Mouse (Mus musculus) hindbrain, embryonic 12.5 days (tissue): ENCODE data around the gene Ppp1r37. TPM values are rescaled to one million over a fixed set of nuclear protein-coding genes. Genes with fewer than 3 reads are reported as not detected.
A peak's percentile ranks its signal among the peaks of the same experiment; 100 is the strongest.
"Not testable (repeated sequence)": the region's sequence is repeated elsewhere in the genome, so short reads cannot be mapped to it uniquely, and the experiment has no call there.

Experiments
- ATAC-seq: fragments of 200-750 bp; cut with Nextera tagmentation; 2 replicates; pipeline ENCODE4 v1.8.0; 2017; ENCODE audit warnings: moderate TSS enrichment; ENCODE audit not compliant: low FRiP score
- H3K27ac ChIP-seq: fragments of 300-500 bp; sonication (generic); 2 replicates; pipeline ENCODE4 v1.5.1; 2016; ENCODE audit warnings: mild to moderate bottlenecking
- H3K27me3 ChIP-seq: fragments of 300-500 bp; sonication (generic); 2 replicates; pipeline ENCODE4 v1.6.1; 2016; ENCODE audit warnings: mild to moderate bottlenecking
- H3K36me3 ChIP-seq: fragments of 300-500 bp; sonication (generic); 2 replicates; pipeline ENCODE4 v1.6.1; 2016; ENCODE audit warnings: mild to moderate bottlenecking
- H3K4me1 ChIP-seq: fragments of 300-500 bp; sonication (generic); 2 replicates; pipeline ENCODE4 v1.6.1; 2016
- H3K4me2 ChIP-seq: fragments of 300-500 bp; sonication (generic); replicated peaks from 2 replicates; pipeline ENCODE4 v1.6.1; 2016; ENCODE audit warnings: mild to moderate bottlenecking
- H3K4me3 ChIP-seq: fragments of 300-500 bp; sonication (generic); 2 replicates; pipeline ENCODE4 v1.5.1; 2016; ENCODE audit warnings: mild to moderate bottlenecking
- H3K9ac ChIP-seq: fragments of 300-500 bp; sonication (generic); 2 replicates; pipeline ENCODE4 v1.6.1; 2016; ENCODE audit warnings: mild to moderate bottlenecking, moderate library complexity
- H3K9me3 ChIP-seq: fragments of 300-500 bp; sonication (generic); replicated peaks from 2 replicates; pipeline ENCODE4 v1.6.1; 2016; ENCODE audit warnings: mild to moderate bottlenecking
- WGBS: fragments of 180-500 bp; shearing (Covaris S2); methylation state at CpG from one replicate; pipeline ENCODE4 v1.1.7; 2016; 5-methylcytosine and 5-hydroxymethylcytosine counted together
- polyA plus RNA-seq: library from polyadenylated mRNA; unstranded; fragments of >200 nt; fragmentation: Nextera tagmentation; extraction: Ambion mirVana; gene quantifications from 2 replicates; pipeline ENCODE4 v1.2.1, GENCODE M21; 2016

The Ppp1r37 gene
- polyA plus RNA-seq, 1 experiment from 2014 or later, result 43.8 TPM

DNA sequence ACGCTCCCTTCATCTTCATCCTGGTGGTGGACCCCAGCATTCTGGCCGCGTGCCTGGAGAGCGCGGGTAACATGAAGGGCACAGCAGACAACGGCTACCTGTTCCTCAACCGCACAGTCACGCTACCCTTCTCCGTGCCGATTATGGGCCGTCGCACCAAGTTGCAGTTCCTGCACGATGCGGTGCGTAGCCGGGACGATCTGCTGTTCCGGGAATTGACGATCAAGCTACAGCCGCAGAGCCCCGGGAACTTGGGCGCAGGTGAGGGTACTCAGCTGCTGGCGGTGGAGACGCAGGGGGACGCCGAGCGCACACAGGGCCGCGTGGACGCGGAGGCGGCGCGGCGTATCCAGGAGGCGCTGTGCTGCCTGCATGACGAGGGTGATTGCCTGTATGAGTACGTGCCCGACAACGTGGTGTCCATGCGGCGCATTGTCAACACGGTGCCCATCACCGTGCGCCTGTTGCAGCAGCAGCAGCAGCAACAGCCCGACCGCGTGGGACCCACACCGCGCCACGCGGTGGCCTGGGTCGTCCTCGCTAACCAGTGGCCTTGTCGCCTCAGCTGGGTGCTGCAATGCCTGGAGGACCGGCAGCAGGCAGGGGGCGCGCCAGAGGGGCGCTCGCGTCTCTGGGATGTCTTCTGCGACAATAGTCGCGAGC lies 39.0 kb downstream of the Ppp1r37 start:
- peak overlapping the region; percentile 84 for H3K4me2 ChIP-seq
- no peak overlapping the region for H3K27ac ChIP-seq
- ATAC-seq, result peak; percentile 63
- peaks cover 30% of the 10 kb centered on the region for H3K4me1 ChIP-seq
- peaks cover 76% of the 10 kb centered on the region for H3K27me3 ChIP-seq
- peak overlapping the region; percentile 49 for H3K9ac ChIP-seq
- H3K36me3 ChIP-seq, result 0 out of 2 replicates have a peak, but pooled peaks cover 3% of the 10 kb centered on the region
- H3K9me3 ChIP-seq, result no peaks in the 10 kb centered on the region
- H3K4me3 ChIP-seq, result peak overlapping the region; percentile 37
- 2% methylated on average over 64 of the region's 64 CpGs for WGBS

DNA sequence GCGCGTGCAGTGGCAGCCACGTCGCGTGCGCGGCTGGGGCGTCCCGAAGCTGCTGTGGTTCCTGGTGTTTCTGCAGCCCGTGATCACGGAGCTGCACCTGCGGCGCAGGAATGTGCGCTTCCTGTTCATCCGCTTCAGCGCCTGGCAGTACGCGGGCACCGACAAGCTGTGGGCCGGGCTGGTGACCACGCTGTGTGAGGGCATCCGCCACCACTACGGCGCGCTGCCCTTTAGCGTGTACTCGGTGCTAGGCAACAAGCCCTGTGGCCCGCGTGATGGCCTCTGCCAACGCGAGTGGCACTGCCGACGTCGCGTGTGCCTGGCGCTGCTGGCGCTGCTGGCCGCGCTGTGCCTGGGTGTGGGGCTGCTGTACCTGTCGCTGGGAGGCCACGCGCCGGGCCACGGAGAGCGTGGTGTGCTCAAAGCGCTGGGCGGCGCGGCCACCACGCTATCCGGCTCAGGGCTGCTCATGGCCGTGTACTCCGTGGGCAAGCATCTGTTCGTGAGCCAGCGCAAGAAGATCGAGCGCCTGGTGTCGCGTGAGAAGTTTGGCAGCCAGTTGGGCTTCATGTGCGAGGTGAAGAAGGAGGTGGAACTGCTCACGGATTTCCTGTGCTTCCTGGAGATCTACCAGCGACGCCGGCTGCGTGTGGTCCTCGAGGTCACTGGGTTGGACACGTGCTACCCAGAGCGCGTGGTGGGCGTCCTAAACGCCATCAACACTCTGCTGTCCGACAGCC lies 39.7 kb downstream of the Ppp1r37 start:
- WGBS, result 13% methylated on average over 72 of the region's 72 CpGs
- H3K9ac ChIP-seq, result 0 out of 2 replicates have a peak overlapping the region, but pooled peaks have one; percentile 23
- H3K9me3 ChIP-seq, result no peaks in the 10 kb centered on the region
- H3K27ac ChIP-seq, result no peak overlapping the region
- H3K4me1 ChIP-seq, result peaks cover 30% of the 10 kb centered on the region
- 0 out of 2 replicates have a peak, but pooled peaks cover 1% of the 10 kb centered on the region for H3K36me3 ChIP-seq
- H3K27me3 ChIP-seq, result peaks cover 83% of the 10 kb centered on the region
- ATAC-seq, result no peak
- peak overlapping the region; percentile 84 for H3K4me2 ChIP-seq
- H3K4me3 ChIP-seq, result peak overlapping the region; percentile 37

DNA sequence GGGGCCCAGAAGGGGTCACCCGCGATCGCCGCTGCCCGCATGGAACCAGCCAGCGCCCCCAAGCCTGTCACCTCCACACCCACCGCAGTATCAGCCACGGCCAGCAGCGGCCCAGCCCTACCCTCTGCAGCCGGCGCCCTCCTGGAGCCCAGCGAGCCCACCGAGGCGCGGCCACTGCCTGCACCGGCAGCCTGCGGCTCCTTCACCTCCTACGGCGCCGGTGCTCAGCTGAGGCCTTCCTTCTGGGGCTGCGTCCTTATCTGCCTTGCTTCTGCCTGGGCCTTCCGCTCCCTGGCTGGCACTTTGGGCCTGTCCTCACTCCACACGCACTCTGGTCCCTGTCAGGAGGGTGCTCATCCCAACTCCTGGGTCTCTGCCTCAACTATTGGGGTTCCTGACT lies 42.8 kb downstream of the Ppp1r37 start:
- peak overlapping the region; percentile 50 for H3K9ac ChIP-seq
- H3K27ac ChIP-seq, result no peak overlapping the region
- WGBS, result 6% methylated on average over 23 of the region's 23 CpGs
- H3K9me3 ChIP-seq, result no peaks in the 10 kb centered on the region
- peaks cover 97% of the 10 kb centered on the region for H3K27me3 ChIP-seq
- H3K4me2 ChIP-seq, result peak overlapping the region; percentile 47
- ATAC-seq, result no peak
- H3K4me1 ChIP-seq, result peaks cover 34% of the 10 kb centered on the region
- peak overlapping the region; percentile 28 for H3K4me3 ChIP-seq
- H3K36me3 ChIP-seq, result no peaks in the 10 kb centered on the region

DNA sequence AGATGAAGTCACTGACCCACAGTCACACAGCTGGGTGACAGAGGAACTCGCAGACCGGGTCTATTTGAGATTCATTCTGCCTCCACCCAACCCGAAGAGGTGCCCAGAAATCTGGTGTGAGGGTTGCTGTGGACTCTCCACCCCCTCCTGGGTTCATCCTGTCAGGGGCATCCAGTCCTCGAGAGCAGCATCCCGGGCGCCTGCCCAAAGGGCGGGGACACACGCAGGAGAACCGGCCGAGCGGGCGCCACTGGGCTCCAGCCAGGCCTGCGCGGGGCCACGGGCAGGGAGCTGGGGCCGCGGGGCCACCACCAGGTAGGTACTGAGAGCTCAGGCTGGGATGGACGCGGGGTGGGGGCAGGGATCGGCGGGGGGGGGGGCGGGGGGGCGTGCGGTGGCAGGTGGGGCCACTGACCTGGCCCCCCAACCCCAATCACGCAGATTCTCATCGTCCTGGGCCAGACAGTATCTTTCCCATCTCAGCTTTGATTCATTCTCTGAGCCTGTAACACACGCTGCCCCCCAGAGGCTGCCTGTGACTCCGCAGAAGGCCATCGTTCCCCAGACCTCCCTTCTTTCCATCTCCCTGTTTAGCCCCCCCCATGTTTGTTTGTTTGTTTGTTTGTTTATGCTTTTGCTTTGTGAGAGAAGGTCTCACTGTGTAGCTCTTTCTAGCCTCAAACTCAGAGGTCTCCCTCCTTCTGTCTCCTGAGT lies 45.1 kb downstream of the Ppp1r37 start, which contains the start of gene Nkpd1:
Nkpd1 (plus strand) TSS at position 187 of the 714 bp plus-strand sequence.
- Histone ChIP-seq H3K4me3 (peak within 1 kb of the TSS; percentile 19), H3K9ac (peak within 1 kb of the TSS; percentile 65), H3K9me3 (no peaks in the 10 kb centered on the region), H3K4me2 (peak within 1 kb of the TSS; percentile 59), H3K4me1 (peaks cover 15% of the 10 kb centered on the region), H3K36me3 (no peaks in the 10 kb centered on the region), H3K27me3 (peaks cover 75% of the 10 kb centered on the region), H3K27ac (no peak within 1 kb of the TSS)
- WGBS, result 5% methylated on average over 22 of the region's 29 CpGs
- no peak for ATAC-seq

DNA sequence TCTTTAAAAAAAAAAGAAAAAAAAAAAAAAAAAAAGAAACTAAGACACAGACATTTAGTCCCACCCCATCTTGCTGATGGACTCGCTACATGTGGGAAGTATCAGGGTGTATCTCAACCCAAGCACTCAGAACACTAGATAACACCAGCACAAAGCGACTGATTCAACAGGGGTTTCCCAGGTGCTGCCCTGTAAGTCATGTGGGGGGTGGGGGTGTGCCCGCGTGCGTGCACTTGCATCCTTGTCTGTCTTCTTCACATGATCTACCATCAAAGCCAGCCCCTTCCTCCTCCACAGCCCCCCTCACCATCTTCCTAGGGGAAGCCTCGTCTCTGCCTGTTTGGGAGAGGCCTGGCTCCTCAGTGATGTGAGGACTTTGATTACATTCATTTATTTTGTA lies 50.5 kb downstream of the Ppp1r37 start:
- no peak for ATAC-seq
- no peak overlapping the region for H3K4me2 ChIP-seq

DNA sequence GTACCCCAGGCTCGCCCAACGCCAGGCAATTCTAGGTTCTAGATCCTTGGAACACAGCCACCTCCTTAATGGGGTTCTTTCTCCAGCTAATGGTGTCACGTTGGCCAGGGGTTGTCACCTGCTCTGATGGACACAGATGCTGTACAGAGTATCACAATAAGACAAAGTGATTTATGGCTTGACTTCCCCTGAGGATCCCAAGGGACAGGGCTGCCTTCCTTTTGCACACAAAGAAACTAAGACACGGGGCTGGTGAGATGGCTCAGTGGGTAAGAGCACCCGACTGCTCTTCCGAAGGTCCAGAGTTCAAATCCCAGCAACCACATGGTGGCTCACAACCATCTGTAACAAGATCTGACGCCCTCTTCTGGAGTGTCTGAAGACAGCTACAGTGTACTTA lies 50.9 kb downstream of the Ppp1r37 start:
- Histone ChIP-seq H3K27me3 (peaks cover 16% of the 10 kb centered on the region), H3K4me1 (peaks cover 18% of the 10 kb centered on the region)
- not testable (repeated sequence) for ATAC-seq, H3K36me3 ChIP-seq, H3K4me3 ChIP-seq, H3K9me3 ChIP-seq, H3K4me2 ChIP-seq, H3K27ac ChIP-seq, H3K9ac ChIP-seq
- WGBS, result 73% methylated on average over 7 of the region's 7 CpGs

More for the DNA sequence above, 50.5 kb downstream of the Ppp1r37 start:
- Histone ChIP-seq H3K27ac (no peak overlapping the region), H3K9ac (no peak overlapping the region), H3K27me3 (peaks cover 20% of the 10 kb centered on the region), H3K4me3 (no peak overlapping the region), H3K9me3 (no peaks in the 10 kb centered on the region), H3K36me3 (no peaks in the 10 kb centered on the region), H3K4me1 (peaks cover 16% of the 10 kb centered on the region)
- WGBS, result 81% methylated on average over 6 of the region's 6 CpGs

DNA sequence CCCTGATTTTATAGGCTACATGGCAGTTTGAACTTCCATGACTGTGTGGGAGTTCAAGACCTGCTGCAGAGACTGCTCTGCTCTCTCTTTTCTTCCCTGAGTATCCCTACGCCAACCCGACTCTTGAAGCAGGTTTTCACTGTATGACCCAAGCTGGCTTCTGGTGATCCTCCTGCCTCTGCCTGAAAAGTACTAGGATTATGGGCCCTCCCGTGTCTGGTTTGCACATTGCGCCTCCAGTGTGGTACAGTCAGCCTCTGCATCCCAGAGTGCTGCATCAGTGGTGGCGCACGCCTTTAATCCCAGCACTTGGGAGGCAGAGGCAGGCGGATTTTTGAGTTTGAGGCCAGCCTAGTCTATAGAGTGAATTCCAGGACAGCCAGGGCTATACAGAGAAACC lies 53.1 kb downstream of the Ppp1r37 start:
- Histone ChIP-seq H3K27me3 (no peaks in the 10 kb centered on the region), H3K9ac (no peak overlapping the region), H3K4me2 (peak overlapping the region; percentile 93), H3K36me3 (no peaks in the 10 kb centered on the region), H3K4me3 (peak overlapping the region; percentile 62), H3K27ac (no peak overlapping the region), H3K4me1 (peaks cover 25% of the 10 kb centered on the region), H3K9me3 (no peaks in the 10 kb centered on the region)
- 89% methylated on average over 7 of the region's 7 CpGs for WGBS
- no peak for ATAC-seq

DNA sequence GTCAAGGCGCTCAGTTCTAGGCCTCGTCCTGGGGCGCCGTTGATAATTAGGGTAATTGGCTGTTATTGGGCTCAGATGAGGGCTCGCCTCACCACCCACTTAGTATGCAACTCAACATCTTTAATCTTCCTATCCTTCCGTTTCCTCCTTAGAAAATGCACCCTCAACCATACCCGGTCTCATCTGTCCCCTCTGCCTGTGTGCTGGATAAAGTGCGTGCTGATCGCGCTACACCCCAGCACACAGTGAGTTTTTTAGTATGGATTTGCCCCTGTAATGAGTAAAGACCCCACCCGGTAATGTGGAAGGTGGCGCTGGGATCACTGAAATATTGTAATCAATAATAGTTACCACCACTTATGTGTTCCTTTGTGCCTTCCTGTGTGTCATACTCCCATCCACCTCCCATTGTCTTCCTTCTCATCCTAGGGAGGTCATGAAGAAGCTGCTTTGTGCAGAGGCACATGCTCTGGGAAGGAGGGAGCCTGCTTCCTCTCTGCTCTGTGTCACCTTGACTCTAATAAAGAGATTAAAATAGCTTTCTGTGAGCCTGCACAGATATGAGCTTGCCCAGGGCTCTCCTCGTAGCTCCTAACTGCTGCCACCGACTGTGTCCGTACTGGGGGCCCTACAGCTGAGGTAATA lies 53.8 kb downstream of the Ppp1r37 start:
- 8% methylated on average over 15 of the region's 15 CpGs for WGBS
- Histone ChIP-seq H3K27me3 (no peaks in the 10 kb centered on the region), H3K9ac (peak overlapping the region; percentile 76), H3K27ac (peak overlapping the region; percentile 87), H3K4me1 (peaks cover 25% of the 10 kb centered on the region), H3K4me3 (peak overlapping the region; percentile 62), H3K4me2 (peak overlapping the region; percentile 93), H3K36me3 (no peaks in the 10 kb centered on the region), H3K9me3 (no peaks in the 10 kb centered on the region)
- ATAC-seq, result peak; percentile 42

DNA sequence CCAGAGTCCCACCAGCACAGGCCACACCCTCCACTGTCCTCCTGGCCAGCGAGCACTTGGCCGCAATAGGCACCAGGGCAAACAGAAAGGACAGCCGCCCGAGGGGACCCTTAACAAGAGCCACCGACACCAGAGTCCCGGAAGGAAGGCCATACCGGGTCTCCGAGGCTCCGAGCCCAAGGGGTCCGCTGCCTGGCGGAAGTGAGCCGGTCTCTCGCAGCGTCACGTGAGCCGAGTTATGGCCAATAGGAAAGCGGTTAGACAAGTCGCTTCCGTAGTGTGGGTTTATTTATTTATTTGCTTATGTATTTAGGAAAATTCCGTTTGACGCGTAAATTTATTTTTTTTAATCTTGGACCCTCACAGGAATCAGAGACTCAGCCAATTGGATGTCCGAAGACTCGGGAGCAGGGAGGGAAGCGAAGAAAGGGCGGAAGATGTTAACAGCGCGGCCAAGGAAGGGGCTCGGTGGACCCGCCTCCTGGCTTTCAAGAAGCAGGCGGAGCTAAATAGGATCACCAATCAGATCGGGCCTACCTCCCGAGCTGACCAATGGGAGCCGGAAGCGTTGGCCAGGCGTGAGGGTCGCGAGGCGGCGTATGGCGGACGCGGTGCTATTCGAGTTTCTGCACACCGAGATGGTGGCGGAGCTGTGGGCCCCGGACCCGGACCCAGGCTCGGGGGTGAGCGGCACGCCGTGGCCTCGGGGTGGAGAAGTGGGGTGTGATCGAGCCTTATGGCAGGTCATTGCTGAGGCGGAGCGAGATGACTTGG lies 54.5 kb downstream of the Ppp1r37 start, which contains the start of the genes Bloc1s3 and Trappc6a:
Bloc1s3 (minus strand) TSS at position 218 of the 774 bp plus-strand sequence.
Trappc6a (plus strand) TSS at position 246 of the 774 bp plus-strand sequence.
- no peaks in the 10 kb centered on the region for H3K36me3 ChIP-seq
- H3K27me3 ChIP-seq, result no peaks in the 10 kb centered on the region
- H3K4me3 ChIP-seq, result peak within 1 kb of the TSS; percentile 62
- peak within 1 kb of the TSS; percentile 93 for H3K4me2 ChIP-seq
- H3K9ac ChIP-seq, result peak within 1 kb of the TSS; percentile 76
- ATAC-seq, result peak; percentile 95
- no peaks in the 10 kb centered on the region for H3K9me3 ChIP-seq
- peaks cover 25% of the 10 kb centered on the region for H3K4me1 ChIP-seq
- WGBS, result under 1% methylated on average over 56 of the region's 56 CpGs
- peak within 1 kb of the TSS; percentile 87 for H3K27ac ChIP-seq

DNA sequence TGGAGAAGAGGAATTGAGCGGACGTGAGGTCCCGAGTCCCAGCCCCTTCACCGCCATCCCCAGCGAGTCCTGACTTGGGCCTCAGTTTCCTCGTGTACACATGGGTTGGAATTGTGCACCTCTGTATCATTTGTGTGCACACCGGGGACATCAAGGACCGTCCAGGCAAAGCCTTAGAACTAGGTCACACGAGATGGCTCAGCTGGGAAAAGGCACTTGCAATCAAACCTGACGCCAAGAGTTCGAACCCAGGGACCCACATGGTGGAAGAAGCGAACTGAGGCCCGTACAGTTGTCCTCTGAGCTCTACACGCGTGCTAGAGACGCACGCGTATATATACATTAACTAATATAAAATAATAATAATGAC lies 55.3 kb downstream of the Ppp1r37 start:
- H3K9me3 ChIP-seq, result no peaks in the 10 kb centered on the region
- H3K27me3 ChIP-seq, result no peaks in the 10 kb centered on the region
- H3K4me2 ChIP-seq, result peak overlapping the region; percentile 93
- H3K36me3 ChIP-seq, result no peaks in the 10 kb centered on the region
- ATAC-seq, result no peak
- H3K9ac ChIP-seq, result peak overlapping the region; percentile 76
- H3K27ac ChIP-seq, result peak overlapping the region; percentile 87
- 4% methylated on average over 18 of the region's 18 CpGs for WGBS
- H3K4me3 ChIP-seq, result peak overlapping the region; percentile 62
- peaks cover 25% of the 10 kb centered on the region for H3K4me1 ChIP-seq

DNA sequence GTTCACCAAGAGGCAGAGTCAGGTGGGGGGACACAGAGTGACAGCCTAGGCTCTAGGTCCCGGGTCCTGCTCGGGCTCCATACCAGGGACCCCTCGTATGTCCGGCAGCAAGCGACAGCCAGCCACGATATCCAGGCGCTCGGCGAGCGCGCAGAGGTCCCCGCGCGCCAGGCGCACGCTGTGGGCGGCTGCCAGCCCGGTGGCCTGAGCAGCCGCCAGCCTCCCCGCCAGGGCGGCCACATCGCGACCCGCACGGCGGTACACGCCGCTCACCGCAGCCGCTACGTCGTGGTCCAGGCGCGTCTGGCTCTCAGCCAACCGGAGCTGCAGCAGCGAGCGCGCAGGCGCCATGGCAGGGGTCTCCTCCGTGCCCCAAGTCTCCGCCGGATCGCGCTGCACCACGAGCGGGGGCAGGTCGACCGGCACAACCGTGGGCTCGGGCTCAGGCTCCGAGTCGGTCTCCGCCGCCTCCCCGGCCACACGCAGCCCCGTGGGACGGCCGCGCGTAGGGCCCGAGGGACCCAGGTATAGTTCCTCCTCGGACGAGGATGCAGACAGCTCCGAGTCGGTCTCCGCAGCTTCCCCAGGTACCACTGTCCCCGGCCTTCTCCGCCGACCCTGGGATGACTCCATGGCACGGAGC lies 55.8 kb downstream of the Ppp1r37 start:
- Histone ChIP-seq H3K9me3 (no peaks in the 10 kb centered on the region), H3K27ac (peak overlapping the region; percentile 87), H3K36me3 (no peaks in the 10 kb centered on the region), H3K27me3 (no peaks in the 10 kb centered on the region), H3K4me3 (peak overlapping the region; percentile 62), H3K4me2 (peak overlapping the region; percentile 93), H3K9ac (peak overlapping the region; percentile 76), H3K4me1 (peaks cover 25% of the 10 kb centered on the region)
- WGBS, result under 1% methylated on average over 71 of the region's 71 CpGs
- peak; percentile 19; the same call in 1 of the 2 replicates for ATAC-seq
